Mouse (Mus musculus): ENCODE measurements at regions not wholly inside any gene's neighbourhood (a gene's known extent, or its start where the extent isn't known, plus 50 kb on each side); places are given as distances from the start of the nearest gene placed in this dataset.
A peak's percentile ranks its signal among the peaks of the same experiment; 100 is the strongest.

GRCm38 (mm10) chr6:32739162-32739745, 151.3 kb upstream of the Plxna4 start:
- no peak for DNase-seq (ENCODE audit: low read depth, low spot score)

GRCm38 (mm10) chr6:32728706-32729105, 140.7 kb upstream of the Plxna4 start:
- no peak for DNase-seq (ENCODE audit: low read depth, low spot score)

GRCm38 (mm10) chr6:32726571-32726970, 138.6 kb upstream of the Plxna4 start:
- DNase-seq (ENCODE audit: low read depth, low spot score), result no peak

GRCm38 (mm10) chr6:32717860-32718259, 129.9 kb upstream of the Plxna4 start:
- no peak for DNase-seq (ENCODE audit: low read depth, low spot score)

- DNase-seq (ENCODE audit: low read depth, low spot score), result no peak
These were observed 127.1 kb upstream of the Plxna4 start for GRCm38 (mm10) chr6:32715137-32715536.

- DNase-seq (ENCODE audit: low read depth, low spot score), result no peak
These were observed 122.2 kb upstream of the Plxna4 start for GRCm38 (mm10) chr6:32710208-32710607.

- DNase-seq (ENCODE audit: low read depth, low spot score), result no peak
These were observed 121.6 kb upstream of the Plxna4 start for GRCm38 (mm10) chr6:32709566-32709965.

GRCm38 (mm10) chr6:32707417-32707816, 119.4 kb upstream of the Plxna4 start:
- no peak for DNase-seq (ENCODE audit: low read depth, low spot score)

GRCm38 (mm10) chr6:32706376-32706775, 118.4 kb upstream of the Plxna4 start:
- DNase-seq (ENCODE audit: low read depth, low spot score), result no peak

- peak; percentile 34 for DNase-seq (ENCODE audit: low read depth, low spot score)
These were observed 115.5 kb upstream of the Plxna4 start for GRCm38 (mm10) chr6:32703466-32703865.

- peak; percentile 51 for DNase-seq (ENCODE audit: low read depth, low spot score)
These were observed 114.3 kb upstream of the Plxna4 start for GRCm38 (mm10) chr6:32702245-32702791.

GRCm38 (mm10) chr6:32699811-32700210, 111.8 kb upstream of the Plxna4 start:
- no peak for DNase-seq (ENCODE audit: low read depth, low spot score)

- DNase-seq (ENCODE audit: low read depth, low spot score), result no peak
These were observed 109.8 kb upstream of the Plxna4 start for GRCm38 (mm10) chr6:32697771-32698270.

GRCm38 (mm10) chr6:32696037-32696436, 108.0 kb upstream of the Plxna4 start:
- DNase-seq (ENCODE audit: low read depth, low spot score), result no peak

- DNase-seq (ENCODE audit: low read depth, low spot score), result no peak
These were observed 84.6 kb upstream of the Plxna4 start for GRCm38 (mm10) chr6:32672552-32672951.

GRCm38 (mm10) chr6:32659743-32660142, 71.8 kb upstream of the Plxna4 start:
- no peak for DNase-seq (ENCODE audit: low read depth, low spot score)

GRCm38 (mm10) chr6:32657378-32657777, 69.4 kb upstream of the Plxna4 start:
- DNase-seq (ENCODE audit: low read depth, low spot score), result no peak

GRCm38 (mm10) chr6:32654188-32654587, 66.2 kb upstream of the Plxna4 start:
- DNase-seq (ENCODE audit: low read depth, low spot score), result no peak

GRCm38 (mm10) chr6:32644016-32644415, 56.0 kb upstream of the Plxna4 start:
- no peak for DNase-seq (ENCODE audit: low read depth, low spot score)

- no peak for DNase-seq (ENCODE audit: low read depth, low spot score)
These were observed 50.9 kb upstream of the Plxna4 start for GRCm38 (mm10) chr6:32638843-32639242.

Data from brain, embryonic 18.5 days (tissue).